Mouse (Mus musculus) cerebellum, adult 9-10 months (tissue): ENCODE data around the gene Uri1.
A peak's percentile ranks its signal among the peaks of the same experiment; 100 is the strongest.

Source experiments
- DNase-seq: peaks from one replicate; pipeline ENCODE4 v3.0.0; 2022

Uri1 gene

GRCm38 (mm10) chr7:38012811-38013210 lies 10.5 kb downstream of the Uri1 start:
- no peak for DNase-seq

- no peak for DNase-seq
Observed at GRCm38 (mm10) chr7:38008359-38008758, 15.0 kb downstream of the Uri1 start.

GRCm38 (mm10) chr7:38002451-38002850 lies 20.9 kb downstream of the Uri1 start:
- DNase-seq = no peak

GRCm38 (mm10) chr7:37999691-38000090 lies 23.7 kb downstream of the Uri1 start:
- DNase-seq = no peak

- DNase-seq = no peak
Observed at GRCm38 (mm10) chr7:37992861-37993260, 30.5 kb downstream of the Uri1 start.

GRCm38 (mm10) chr7:37984866-37985265 lies 38.5 kb downstream of the Uri1 start:
- no peak for DNase-seq

- DNase-seq = no peak
Observed at GRCm38 (mm10) chr7:37983471-37983870, 39.9 kb downstream of the Uri1 start.

- no peak for DNase-seq
Observed at GRCm38 (mm10) chr7:37979729-37980128, 43.6 kb downstream of the Uri1 start.

- no peak for DNase-seq
Observed at GRCm38 (mm10) chr7:37978412-37978811, 44.9 kb downstream of the Uri1 start.

GRCm38 (mm10) chr7:37977676-37978075 lies 45.7 kb downstream of the Uri1 start:
- no peak for DNase-seq

GRCm38 (mm10) chr7:37972999-37973555 lies 50.3 kb downstream of the Uri1 start:
- no peak for DNase-seq

GRCm38 (mm10) chr7:37972571-37972970 lies 50.8 kb downstream of the Uri1 start:
- no peak for DNase-seq

- DNase-seq = no peak
Observed at GRCm38 (mm10) chr7:37962326-37962725, 61.0 kb downstream of the Uri1 start.

- DNase-seq = no peak
Observed at GRCm38 (mm10) chr7:37961247-37961646, 62.1 kb downstream of the Uri1 start.

GRCm38 (mm10) chr7:37951841-37952240 lies 71.5 kb downstream of the Uri1 start:
- DNase-seq = no peak

GRCm38 (mm10) chr7:37936459-37936858 lies 86.9 kb downstream of the Uri1 start:
- DNase-seq = no peak

GRCm38 (mm10) chr7:37935786-37936185 lies 87.6 kb downstream of the Uri1 start:
- DNase-seq = no peak

- DNase-seq = peak; percentile 25
Observed at GRCm38 (mm10) chr7:37934770-37935182, 88.6 kb downstream of the Uri1 start.

GRCm38 (mm10) chr7:37933754-37934308 lies 89.5 kb downstream of the Uri1 start:
- no peak for DNase-seq

- no peak for DNase-seq
Observed at GRCm38 (mm10) chr7:37931631-37932030, 91.7 kb downstream of the Uri1 start.

GRCm38 (mm10) chr7:37929738-37930137 lies 93.6 kb downstream of the Uri1 start:
- DNase-seq = no peak

GRCm38 (mm10) chr7:37922999-37923398 lies 100.4 kb downstream of the Uri1 start:
- no peak for DNase-seq

- DNase-seq = no peak
Observed at GRCm38 (mm10) chr7:37921681-37922430, 101.5 kb downstream of the Uri1 start.

- DNase-seq = no peak
Observed at GRCm38 (mm10) chr7:37918926-37919325, 104.4 kb downstream of the Uri1 start.
